Mouse (Mus musculus): ENCODE results near the gene Foxp1. TPM values are rescaled to one million over a fixed set of nuclear protein-coding genes. Genes with fewer than 3 reads are reported as not detected.

Gene Foxp1
- polyA plus RNA-seq, 1 experiment from 2014 or later = 66.8 TPM

DNA sequence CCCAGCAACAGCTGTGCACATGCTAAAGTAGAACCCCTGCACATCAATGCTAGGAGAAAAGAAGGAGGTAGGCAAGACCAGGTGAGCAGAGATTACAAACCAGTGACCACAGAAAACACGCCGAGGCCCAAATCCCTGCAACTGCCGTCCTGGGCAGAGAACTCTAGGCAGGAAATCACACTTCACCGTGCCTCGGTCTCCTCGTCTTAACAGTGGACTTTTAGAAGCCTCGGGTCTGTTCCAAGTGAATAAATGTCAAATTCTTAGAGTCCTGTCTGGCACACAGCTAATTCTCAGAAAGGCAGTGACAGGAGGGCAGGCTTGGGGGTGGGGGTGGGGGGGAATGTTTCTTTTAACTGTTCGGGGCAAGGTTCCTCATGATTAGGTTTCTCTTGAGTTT is 220.6 kb downstream of the Foxp1 start:
- H3K9ac ChIP-seq = no peak overlapping the region
- no peaks in the 10 kb centered on the region for H3K27me3 ChIP-seq
- no peaks in the 10 kb centered on the region for H3K36me3 ChIP-seq
- ATAC-seq (replicated peaks; ENCODE audit: insufficient number of reproducible peaks, insufficient read depth, low FRiP score, low read depth) = no peak
- H3K4me3 ChIP-seq = no peak overlapping the region
- no peak overlapping the region for H3K27ac ChIP-seq
- WGBS = 68% methylated on average over 8 of the region's 8 CpGs
- H3K9me3 ChIP-seq (replicated peaks) = no peaks in the 10 kb centered on the region
- no peak overlapping the region for H3K4me2 ChIP-seq
- H3K4me1 ChIP-seq (replicated peaks) = peaks cover 7% of the 10 kb centered on the region; the same call in 1 of the 2 replicates

DNA sequence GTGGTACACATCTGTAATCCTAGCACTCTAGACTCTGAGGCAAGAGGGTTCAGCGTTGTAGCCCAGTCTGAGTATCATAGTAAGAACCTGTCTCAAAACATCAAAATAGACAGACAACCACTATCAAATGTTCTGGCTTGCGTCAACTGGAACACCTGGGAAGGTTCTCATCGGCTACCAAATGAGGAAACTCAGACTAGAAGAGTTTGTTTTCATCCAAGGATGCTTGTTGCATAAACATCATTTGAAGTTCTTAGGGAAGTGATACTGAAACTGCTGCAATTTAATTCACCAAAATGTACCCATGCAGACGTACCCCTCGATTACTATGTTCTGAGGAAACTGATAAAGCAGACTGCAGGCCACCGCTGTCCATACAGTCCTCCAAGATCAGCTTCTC is 222.3 kb downstream of the Foxp1 start:
- Histone ChIP-seq H3K4me2 (no peak overlapping the region), H3K4me1 (replicated peaks) (peaks cover 12% of the 10 kb centered on the region; the same call in 1 of the 2 replicates), H3K27me3 (no peaks in the 10 kb centered on the region), H3K36me3 (no peaks in the 10 kb centered on the region), H3K9me3 (replicated peaks) (no peaks in the 10 kb centered on the region), H3K4me3 (no peak overlapping the region), H3K27ac (no peak overlapping the region), H3K9ac (no peak overlapping the region)
- ATAC-seq (replicated peaks; ENCODE audit: insufficient number of reproducible peaks, insufficient read depth, low FRiP score, low read depth) = no peak
- WGBS = 81% methylated on average over 6 of the region's 6 CpGs

DNA sequence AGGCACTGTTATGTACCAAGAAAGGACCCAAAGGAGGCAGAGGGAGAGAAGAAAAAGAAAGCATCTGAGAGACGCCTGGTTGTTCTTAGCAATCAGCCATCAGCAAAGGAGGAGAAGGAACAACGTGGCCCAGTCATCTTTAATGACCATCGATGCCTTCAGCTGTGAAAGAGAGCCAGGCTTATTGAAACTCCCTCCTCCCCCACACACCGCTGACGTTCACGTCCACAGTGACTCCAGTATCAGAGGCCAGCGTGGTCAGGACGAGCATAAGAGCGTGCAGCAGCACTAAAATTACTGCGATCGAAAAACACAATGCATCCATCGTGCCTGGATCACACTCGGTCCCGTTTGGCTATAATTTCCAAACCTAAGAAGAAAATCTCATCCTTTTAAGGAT is 223.3 kb downstream of the Foxp1 start:
- Histone ChIP-seq H3K9me3 (replicated peaks) (no peaks in the 10 kb centered on the region), H3K4me1 (replicated peaks) (peaks cover 13% of the 10 kb centered on the region; the same call in 1 of the 2 replicates), H3K27ac (no peak overlapping the region), H3K4me3 (no peak overlapping the region), H3K4me2 (no peak overlapping the region), H3K36me3 (no peaks in the 10 kb centered on the region), H3K9ac (no peak overlapping the region), H3K27me3 (no peaks in the 10 kb centered on the region)
- ATAC-seq (replicated peaks; ENCODE audit: insufficient number of reproducible peaks, insufficient read depth, low FRiP score, low read depth) = no peak
- 71% methylated on average over 14 of the region's 14 CpGs for WGBS

DNA sequence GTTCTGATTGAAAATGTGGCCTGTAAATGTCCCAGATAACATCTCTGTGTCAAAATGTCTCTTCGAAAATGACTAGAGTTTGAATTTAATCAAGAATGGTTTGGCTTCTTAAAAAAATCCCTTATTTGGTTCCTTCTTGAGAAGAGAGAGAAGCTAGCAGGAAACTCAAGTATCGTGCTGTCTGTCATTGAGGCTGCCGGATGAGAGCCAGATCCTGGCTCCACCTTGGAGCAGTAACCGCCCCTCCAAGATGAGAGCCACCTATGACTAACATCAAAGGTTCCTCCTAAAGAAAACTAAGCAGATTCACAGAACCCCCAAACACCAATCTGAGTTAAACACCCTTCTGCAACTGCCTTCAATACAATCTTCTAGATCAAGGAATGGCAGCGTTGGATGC is 225.0 kb downstream of the Foxp1 start:
- Histone ChIP-seq H3K27ac (no peak overlapping the region), H3K36me3 (no peaks in the 10 kb centered on the region), H3K4me3 (no peak overlapping the region), H3K4me2 (no peak overlapping the region), H3K4me1 (replicated peaks) (peaks cover 8% of the 10 kb centered on the region; the same call in 1 of the 2 replicates), H3K9me3 (replicated peaks) (no peaks in the 10 kb centered on the region), H3K9ac (no peak overlapping the region), H3K27me3 (no peaks in the 10 kb centered on the region)
- ATAC-seq (replicated peaks; ENCODE audit: insufficient number of reproducible peaks, insufficient read depth, low FRiP score, low read depth) = no peak
- WGBS = 78% methylated on average over 5 of the region's 5 CpGs

DNA sequence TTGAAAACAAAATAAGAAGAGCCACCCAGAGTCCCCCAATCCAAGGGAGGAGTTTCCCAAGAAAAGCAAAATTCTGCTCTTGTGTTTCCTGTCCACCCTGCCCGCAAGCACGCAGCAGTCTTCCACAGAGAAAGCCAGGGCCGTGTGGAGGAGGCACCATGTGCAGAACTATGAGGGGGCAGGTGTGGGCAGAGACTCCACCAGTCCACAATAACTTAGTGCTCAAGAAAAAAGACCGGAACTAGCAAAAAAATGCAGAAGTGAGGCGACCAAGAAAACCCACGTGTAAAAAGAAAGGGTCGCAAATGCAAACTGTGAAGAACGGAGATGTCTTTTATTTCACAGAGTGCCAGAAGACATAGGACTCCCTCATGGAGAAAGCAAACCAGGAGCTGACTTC is 227.0 kb downstream of the Foxp1 start:
- Histone ChIP-seq H3K9ac (no peak overlapping the region), H3K36me3 (no peaks in the 10 kb centered on the region), H3K4me1 (replicated peaks) (0 out of 2 replicates have a peak, but pooled peaks cover 6% of the 10 kb centered on the region), H3K4me2 (no peak overlapping the region), H3K9me3 (replicated peaks) (no peaks in the 10 kb centered on the region), H3K4me3 (no peak overlapping the region), H3K27ac (peak overlapping the region; percentile 55), H3K27me3 (no peaks in the 10 kb centered on the region)
- ATAC-seq (replicated peaks; ENCODE audit: insufficient number of reproducible peaks, insufficient read depth, low FRiP score, low read depth) = no peak
- 58% methylated on average over 8 of the region's 8 CpGs for WGBS

DNA sequence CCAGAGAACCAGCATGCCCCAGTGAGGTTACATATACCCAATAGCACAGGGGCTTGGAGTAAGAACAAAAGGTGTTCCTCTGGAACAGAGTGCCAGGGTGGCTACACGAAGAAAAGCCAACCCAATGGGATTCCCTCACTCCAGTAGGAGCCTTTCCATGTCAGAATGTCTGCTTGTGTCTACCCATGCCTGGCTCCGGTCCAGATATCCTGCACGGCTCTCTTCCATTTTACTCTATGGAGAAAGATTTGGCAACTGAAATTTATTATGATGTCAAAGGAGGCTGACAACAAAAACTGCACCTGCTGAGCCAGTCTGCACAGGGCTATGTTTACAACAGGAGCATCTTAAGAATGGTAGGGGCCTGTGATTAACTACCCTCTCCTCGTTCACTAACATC is 233.3 kb downstream of the Foxp1 start:
- no peaks in the 10 kb centered on the region for H3K27me3 ChIP-seq
- no peaks in the 10 kb centered on the region for H3K36me3 ChIP-seq
- H3K4me2 ChIP-seq = no peak overlapping the region
- H3K4me3 ChIP-seq = no peak overlapping the region
- 63% methylated on average over 4 of the region's 4 CpGs for WGBS
- no peaks in the 10 kb centered on the region for H3K9me3 ChIP-seq (replicated peaks)
- no peak overlapping the region for H3K9ac ChIP-seq
- ATAC-seq (replicated peaks; ENCODE audit: insufficient number of reproducible peaks, insufficient read depth, low FRiP score, low read depth) = no peak
- H3K27ac ChIP-seq = no peak overlapping the region
- no peaks in the 10 kb centered on the region for H3K4me1 ChIP-seq (replicated peaks)

DNA sequence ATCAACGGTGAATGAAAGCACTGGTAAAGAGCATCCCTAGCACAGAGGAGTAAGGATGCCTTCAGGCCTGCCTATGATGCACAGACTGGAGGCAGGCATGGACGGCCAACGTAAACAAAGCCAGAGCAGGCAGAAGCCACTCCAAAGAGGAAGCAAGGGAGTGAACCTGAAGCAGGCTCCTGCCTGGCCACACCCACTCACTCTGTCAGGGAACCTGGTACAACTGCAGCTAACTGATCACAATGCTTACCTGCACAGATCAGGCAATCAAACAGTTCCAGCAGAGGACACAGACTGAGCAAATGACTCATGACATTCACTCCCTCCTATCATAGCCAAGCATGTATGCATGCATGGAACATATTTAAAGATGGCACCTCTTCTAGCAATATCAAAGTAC is 237.5 kb downstream of the Foxp1 start:
- no peak overlapping the region for H3K4me3 ChIP-seq
- H3K9me3 ChIP-seq (replicated peaks) = no peaks in the 10 kb centered on the region
- no peak for ATAC-seq (replicated peaks; ENCODE audit: insufficient number of reproducible peaks, insufficient read depth, low FRiP score, low read depth)
- no peak overlapping the region for H3K27ac ChIP-seq
- no peaks in the 10 kb centered on the region for H3K36me3 ChIP-seq
- H3K4me1 ChIP-seq (replicated peaks) = no peaks in the 10 kb centered on the region
- no peaks in the 10 kb centered on the region for H3K27me3 ChIP-seq
- H3K4me2 ChIP-seq = no peak overlapping the region
- no peak overlapping the region for H3K9ac ChIP-seq
- WGBS = 53% methylated on average over 3 of the region's 3 CpGs

DNA sequence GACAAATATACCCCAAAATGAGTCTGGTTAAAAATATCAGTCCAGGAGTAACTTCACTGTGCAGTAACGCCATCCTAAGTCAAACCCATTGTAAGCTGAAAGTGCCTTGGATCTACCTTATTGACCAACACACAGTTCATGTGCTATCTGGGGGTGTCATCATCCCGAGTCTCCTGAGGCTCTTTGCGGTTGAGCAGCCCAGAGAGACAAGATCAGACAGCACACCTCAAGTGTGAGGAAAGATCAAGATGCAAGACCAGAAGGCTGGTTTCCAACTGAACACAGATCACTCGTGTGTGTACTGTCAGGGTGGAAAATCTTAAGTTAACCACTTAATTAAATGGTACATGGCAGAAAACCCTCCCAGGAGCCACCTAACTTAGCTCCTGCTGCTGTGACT is 238.5 kb downstream of the Foxp1 start:
- Histone ChIP-seq H3K27me3 (no peaks in the 10 kb centered on the region), H3K9me3 (replicated peaks) (no peaks in the 10 kb centered on the region), H3K36me3 (no peaks in the 10 kb centered on the region), H3K4me3 (no peak overlapping the region), H3K4me1 (replicated peaks) (no peaks in the 10 kb centered on the region), H3K9ac (no peak overlapping the region), H3K27ac (no peak overlapping the region), H3K4me2 (no peak overlapping the region)
- 75% methylated on average over 4 of the region's 4 CpGs for WGBS
- no peak for ATAC-seq (replicated peaks; ENCODE audit: insufficient number of reproducible peaks, insufficient read depth, low FRiP score, low read depth)

DNA sequence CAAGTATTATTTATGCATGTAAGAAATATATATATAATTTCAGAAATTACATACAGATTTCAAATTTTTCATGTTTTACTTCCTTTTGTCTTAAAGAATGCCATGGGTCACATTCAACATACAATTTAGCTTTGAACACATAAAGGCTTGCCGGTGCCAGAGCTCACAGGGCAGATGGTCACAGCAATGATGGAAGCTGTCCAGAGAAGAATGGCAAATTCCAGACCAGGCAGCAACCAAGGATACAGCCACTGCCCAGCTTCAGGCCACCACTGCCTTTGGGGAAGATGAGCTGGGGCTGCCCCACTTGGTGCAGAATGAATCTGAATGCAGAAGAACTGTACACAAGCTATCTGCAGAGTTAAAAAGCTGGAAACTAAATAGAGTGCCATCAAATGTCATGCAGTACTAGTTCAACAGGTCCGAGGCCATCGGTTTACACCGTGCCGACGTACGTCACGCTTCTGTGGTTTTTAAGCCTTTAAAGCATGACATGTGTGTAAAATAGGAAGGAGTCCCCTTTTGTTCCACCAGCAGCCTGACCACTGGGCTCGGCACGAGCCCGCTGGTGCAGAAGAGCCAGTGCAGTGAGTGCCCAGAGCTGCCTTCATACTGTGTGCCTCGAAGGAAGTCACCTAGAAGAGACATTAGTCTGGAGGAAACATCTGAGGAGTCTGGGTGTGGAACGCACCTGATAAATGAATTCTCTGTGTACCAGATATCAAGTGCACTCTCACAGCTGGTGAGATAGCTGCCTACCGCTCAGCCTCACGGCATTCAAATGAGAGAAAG is 239.5 kb downstream of the Foxp1 start:
- WGBS = 71% methylated on average over 15 of the region's 15 CpGs
- Histone ChIP-seq H3K9ac (no peak overlapping the region), H3K36me3 (no peaks in the 10 kb centered on the region), H3K4me3 (no peak overlapping the region), H3K4me1 (replicated peaks) (no peaks in the 10 kb centered on the region), H3K27ac (no peak overlapping the region), H3K4me2 (no peak overlapping the region), H3K27me3 (no peaks in the 10 kb centered on the region), H3K9me3 (replicated peaks) (no peaks in the 10 kb centered on the region)
- ATAC-seq (replicated peaks; ENCODE audit: insufficient number of reproducible peaks, insufficient read depth, low FRiP score, low read depth) = no peak

DNA sequence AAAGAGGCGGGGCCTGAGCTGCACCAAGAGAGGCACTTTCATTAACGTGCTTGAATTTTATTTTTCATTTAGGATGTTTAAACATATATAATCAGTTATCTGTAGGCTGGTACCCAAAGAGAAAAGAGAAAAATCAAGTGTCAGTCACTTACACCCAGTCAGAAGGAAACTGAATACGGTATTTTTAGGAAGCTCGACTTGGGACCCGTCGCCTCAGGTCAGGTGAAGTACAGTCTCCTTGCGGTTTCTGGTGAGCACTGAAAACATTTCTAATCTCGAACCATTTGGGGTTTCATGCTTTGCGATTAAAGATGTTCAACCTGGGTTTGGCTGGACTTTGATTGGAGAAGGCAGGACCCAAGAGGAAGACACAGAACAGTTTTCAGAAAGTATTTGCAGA is 241.1 kb downstream of the Foxp1 start:
- no peak overlapping the region for H3K9ac ChIP-seq
- no peaks in the 10 kb centered on the region for H3K36me3 ChIP-seq
- H3K27ac ChIP-seq = no peak overlapping the region
- H3K4me3 ChIP-seq = no peak overlapping the region
- H3K9me3 ChIP-seq (replicated peaks) = no peaks in the 10 kb centered on the region
- no peaks in the 10 kb centered on the region for H3K27me3 ChIP-seq
- H3K4me2 ChIP-seq = no peak overlapping the region
- ATAC-seq (replicated peaks; ENCODE audit: insufficient number of reproducible peaks, insufficient read depth, low FRiP score, low read depth) = no peak
- H3K4me1 ChIP-seq (replicated peaks) = no peaks in the 10 kb centered on the region
- WGBS = 89% methylated on average over 9 of the region's 9 CpGs

DNA sequence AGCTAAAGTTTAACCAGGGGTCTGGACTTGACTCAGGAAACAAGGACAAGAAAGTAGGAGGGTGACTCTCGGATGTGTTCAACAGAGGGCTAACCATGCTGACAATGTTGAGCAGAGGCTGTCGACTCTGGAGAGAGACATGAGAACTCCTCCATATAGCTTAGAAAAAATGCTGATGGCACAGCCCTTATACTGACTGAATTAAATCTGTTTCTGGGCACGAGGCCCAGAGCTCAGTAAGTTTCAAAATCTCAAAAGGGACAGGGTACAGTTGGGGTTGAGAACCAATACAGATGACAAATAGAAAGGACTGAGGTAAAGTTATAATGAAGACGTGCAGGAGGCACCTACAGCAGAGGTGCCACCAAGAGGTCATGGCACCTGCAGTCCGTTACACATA is 241.9 kb downstream of the Foxp1 start:
- Histone ChIP-seq H3K4me2 (no peak overlapping the region), H3K36me3 (no peaks in the 10 kb centered on the region), H3K27me3 (no peaks in the 10 kb centered on the region), H3K4me3 (no peak overlapping the region), H3K9ac (no peak overlapping the region), H3K4me1 (replicated peaks) (no peaks in the 10 kb centered on the region), H3K27ac (no peak overlapping the region), H3K9me3 (replicated peaks) (no peaks in the 10 kb centered on the region)
- ATAC-seq (replicated peaks; ENCODE audit: insufficient number of reproducible peaks, insufficient read depth, low FRiP score, low read depth) = no peak
- 68% methylated on average over 5 of the region's 5 CpGs for WGBS

DNA sequence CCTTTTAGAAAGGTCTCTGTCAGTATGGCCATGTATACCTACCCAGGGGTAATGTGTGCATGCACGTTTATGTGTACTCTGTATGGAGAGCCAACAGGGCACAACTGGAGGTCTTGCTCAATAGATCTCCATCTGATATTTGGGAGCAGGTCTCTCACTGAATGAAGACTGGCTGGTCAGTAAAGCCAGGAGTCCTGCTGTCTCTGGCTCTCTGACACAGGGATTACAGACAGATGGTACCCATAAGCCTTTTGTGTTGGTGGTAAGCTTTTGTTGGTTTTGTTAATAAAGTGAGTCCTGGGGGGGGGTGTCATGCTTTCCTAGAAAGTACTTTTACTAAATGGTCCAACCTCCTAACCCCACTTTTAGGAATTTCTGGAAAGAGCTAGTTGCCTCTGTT is 245.3 kb downstream of the Foxp1 start:
- 88% methylated on average over 1 of the region's 1 CpGs for WGBS
- H3K9ac ChIP-seq = no peak overlapping the region
- ATAC-seq (replicated peaks; ENCODE audit: insufficient number of reproducible peaks, insufficient read depth, low FRiP score, low read depth) = no peak
- no peaks in the 10 kb centered on the region for H3K4me1 ChIP-seq (replicated peaks)
- H3K36me3 ChIP-seq = no peaks in the 10 kb centered on the region
- H3K4me3 ChIP-seq = no peak overlapping the region
- no peaks in the 10 kb centered on the region for H3K27me3 ChIP-seq
- H3K4me2 ChIP-seq = no peak overlapping the region
- no peak overlapping the region for H3K27ac ChIP-seq
- no peaks in the 10 kb centered on the region for H3K9me3 ChIP-seq (replicated peaks)
